Mouse (Mus musculus) c-Kit-positive CD71-positive TER-119-negative erythroid progenitor cells, embryonic 14.5 days (primary cell): ENCODE results near the gene March2.
"Not testable (repeated sequence)": the region's sequence is repeated elsewhere in the genome, so short reads cannot be mapped to it uniquely, and the experiment has no call there.

Experiments used
- DNase-seq: peaks from one replicate; pipeline ENCODE4 v3.0.0-alpha.2; 2013; ENCODE audit warnings: low read depth

The March2 gene

GRCm38 (mm10) chr17:33718384-33718881 is at the start of gene March2:
March2 (minus strand) TSS chr17:33718670.
- peak; percentile 98 for DNase-seq

GRCm38 (mm10) chr17:33766389-33766788 is 47.9 kb upstream of the March2 start:
- DNase-seq, result no peak

- peak; percentile 100 for DNase-seq
Observed at GRCm38 (mm10) chr17:33760255-33761165, 42.0 kb upstream of the March2 start, which contains the start of gene Rab11b. Rab11b (minus strand) TSS chr17:33760530.

- peak; percentile 92 for DNase-seq
Observed at GRCm38 (mm10) chr17:33759767-33760254, 41.3 kb upstream of the March2 start.

GRCm38 (mm10) chr17:33757231-33757630 is 38.8 kb upstream of the March2 start:
- peak; percentile 31 for DNase-seq

DNA sequence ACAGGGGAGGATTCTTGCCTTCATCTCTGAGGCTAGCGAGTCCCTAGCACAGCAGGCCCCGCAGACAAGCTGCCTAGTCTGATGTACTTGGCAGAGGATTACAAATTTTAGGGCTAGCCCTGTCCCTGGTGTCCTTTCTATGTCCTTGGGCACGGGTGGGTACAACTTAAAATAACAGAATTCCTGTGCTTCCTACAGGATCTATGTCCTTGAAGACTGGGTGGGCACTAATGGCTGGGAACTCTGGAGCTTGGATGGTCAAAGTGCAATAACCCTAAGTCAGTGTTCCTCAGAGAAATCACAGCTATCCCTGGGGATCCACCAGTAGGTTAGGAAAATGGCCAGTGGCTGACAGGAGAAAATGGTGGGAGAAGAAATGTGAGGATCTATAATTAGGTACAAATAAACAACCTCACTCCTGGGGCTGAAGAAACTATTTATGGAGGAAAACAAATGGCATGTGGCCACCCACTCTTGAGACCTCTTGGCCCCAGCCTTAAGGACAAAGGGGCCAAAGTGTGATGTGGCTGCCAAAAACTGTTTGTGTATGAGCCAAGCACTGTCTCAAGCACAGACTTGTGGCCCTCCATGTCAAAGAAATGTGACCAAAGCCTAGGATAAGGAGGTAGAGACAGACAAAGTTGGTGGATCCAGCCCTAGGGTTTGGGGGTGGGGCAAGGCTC is 37.8 kb upstream of the March2 start:
- no peak for DNase-seq

- no peak for DNase-seq
Observed at GRCm38 (mm10) chr17:33755418-33756107, 37.1 kb upstream of the March2 start.

DNA sequence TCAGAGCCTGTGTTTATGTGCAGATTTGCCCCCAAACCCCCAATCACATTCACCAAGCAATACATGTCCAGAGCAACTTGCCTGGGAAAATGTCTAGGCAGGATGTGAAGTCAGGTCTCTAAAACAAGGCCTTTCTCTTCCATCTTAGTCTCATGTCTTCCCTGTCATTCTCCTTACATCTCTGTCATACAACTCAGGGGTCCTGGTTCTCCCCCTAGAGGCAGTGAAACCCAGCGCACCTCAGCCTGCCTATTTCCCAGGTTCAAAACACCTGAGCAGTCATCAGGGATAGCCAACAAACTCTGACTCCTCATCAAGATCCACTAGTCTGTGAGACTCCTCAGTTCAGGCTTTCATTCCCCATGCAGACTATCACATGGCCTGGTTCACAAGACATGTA is 36.2 kb upstream of the March2 start:
- DNase-seq, result no peak

GRCm38 (mm10) chr17:33752297-33752696 is 33.8 kb upstream of the March2 start:
- no peak for DNase-seq

GRCm38 (mm10) chr17:33751181-33751580 is 32.7 kb upstream of the March2 start:
- DNase-seq, result no peak

DNA sequence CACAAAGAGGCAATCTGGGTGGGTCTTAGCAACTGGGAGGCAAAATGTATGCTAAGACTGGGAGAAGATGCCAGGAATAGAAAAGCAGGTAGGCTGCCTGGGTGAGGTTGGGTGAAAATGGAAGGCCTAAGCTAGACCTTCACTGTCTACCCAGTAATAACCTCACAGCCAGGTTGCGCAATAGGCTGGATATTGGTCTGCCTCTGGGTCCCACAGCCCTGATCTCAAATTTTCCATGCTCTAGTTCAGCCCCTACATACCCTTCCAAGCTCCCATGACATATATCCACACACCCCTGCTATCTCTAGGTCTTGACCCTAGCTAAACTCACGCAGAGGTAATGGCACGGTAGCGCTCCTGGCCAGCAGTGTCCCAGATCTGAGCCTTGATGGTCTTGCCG is 31.0 kb upstream of the March2 start:
- DNase-seq, result no peak

DNA sequence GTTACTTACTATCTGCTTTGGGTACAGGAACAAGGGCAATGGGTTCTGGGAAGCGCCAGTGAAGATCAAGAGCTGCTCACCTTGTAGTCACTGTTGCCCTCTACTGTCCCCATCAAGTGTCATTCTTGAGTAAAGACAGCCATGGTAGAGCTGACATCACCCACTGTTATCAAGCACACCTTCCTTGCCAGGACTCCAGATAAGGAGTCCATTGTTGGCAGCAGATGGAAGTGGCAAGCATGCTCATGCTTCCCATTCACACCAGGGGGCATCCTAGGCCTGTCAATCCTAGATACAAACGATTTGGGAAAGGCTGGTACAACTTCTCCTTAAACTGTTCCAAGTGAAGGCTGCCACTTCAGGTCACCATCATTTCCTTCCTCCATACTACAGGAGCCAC is 27.5 kb upstream of the March2 start:
- peak; percentile 63 for DNase-seq

- DNase-seq, result no peak
Observed at GRCm38 (mm10) chr17:33744686-33745384, 26.4 kb upstream of the March2 start.

GRCm38 (mm10) chr17:33742420-33742819 is 23.9 kb upstream of the March2 start:
- DNase-seq, result no peak

DNA sequence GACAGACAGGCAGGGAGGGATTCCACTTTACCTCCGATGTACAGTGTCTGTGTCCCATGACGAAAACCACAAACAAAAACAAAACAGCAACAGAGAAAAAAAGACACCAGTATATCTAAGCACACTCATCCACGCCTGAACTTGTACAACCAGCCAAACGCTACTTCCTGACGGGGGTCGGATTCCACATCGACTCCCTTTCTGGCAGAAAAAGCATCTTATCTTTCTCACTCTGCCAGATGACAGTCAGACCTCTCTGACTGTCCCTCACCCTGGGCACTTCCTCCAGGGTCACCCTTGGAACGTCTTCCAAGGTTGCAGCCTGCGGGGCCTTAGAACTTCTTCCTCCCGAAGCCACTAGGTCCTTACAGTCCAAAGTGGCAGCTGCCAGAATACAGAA is 15.1 kb upstream of the March2 start:
- DNase-seq, result not testable (repeated sequence)

DNA sequence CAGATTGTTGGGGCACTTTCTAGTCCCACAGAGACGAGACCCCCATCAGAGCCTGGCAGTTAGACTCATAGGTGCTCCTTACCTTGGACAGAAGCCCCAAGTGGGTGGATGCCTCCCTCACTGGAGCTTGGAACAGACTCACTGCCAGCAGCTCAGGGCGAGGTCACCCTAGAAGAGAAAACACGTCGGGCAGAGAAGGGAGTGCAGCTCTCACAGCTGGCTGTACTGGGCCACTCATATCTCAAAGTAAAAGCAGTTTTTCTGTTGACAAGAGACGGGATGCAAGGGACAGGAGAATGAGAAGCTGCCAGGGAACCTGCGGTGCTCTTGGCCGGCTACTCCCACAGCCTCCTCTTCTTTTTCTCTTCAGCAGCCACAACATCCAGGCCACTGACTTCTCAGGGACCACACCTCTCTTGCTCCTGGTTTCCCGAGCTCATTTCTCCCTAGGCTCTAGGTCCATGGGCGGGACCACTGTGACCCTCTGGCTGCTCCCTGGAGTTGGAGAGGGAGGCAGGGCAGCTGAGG is 14.2 kb upstream of the March2 start:
- not testable (repeated sequence) for DNase-seq

GRCm38 (mm10) chr17:33729215-33729614 is 10.7 kb upstream of the March2 start:
- DNase-seq, result no peak

DNA sequence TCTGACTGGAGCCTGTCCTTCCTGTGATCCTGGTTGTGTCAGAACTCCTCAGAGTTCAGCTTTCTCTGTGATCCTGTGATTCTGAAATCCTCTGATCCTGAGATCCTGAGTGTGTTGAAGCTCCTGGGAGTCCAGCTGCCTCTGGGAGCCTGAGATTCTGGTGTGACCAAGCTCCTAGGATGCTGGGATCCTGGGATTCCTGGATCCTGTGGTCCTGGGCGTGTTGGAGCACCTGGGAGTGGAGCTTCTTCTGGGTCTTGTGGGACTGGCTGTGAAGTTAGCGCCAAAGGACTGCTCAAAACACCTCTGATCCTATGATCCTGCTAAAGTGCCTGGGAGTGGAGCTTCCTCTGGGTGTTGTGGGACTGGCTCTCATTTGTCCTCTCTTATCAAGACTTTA is 9.9 kb upstream of the March2 start:
- DNase-seq, result no peak

- no peak for DNase-seq
Observed at GRCm38 (mm10) chr17:33719736-33720378, 1.4 kb upstream of the March2 start.

DNA sequence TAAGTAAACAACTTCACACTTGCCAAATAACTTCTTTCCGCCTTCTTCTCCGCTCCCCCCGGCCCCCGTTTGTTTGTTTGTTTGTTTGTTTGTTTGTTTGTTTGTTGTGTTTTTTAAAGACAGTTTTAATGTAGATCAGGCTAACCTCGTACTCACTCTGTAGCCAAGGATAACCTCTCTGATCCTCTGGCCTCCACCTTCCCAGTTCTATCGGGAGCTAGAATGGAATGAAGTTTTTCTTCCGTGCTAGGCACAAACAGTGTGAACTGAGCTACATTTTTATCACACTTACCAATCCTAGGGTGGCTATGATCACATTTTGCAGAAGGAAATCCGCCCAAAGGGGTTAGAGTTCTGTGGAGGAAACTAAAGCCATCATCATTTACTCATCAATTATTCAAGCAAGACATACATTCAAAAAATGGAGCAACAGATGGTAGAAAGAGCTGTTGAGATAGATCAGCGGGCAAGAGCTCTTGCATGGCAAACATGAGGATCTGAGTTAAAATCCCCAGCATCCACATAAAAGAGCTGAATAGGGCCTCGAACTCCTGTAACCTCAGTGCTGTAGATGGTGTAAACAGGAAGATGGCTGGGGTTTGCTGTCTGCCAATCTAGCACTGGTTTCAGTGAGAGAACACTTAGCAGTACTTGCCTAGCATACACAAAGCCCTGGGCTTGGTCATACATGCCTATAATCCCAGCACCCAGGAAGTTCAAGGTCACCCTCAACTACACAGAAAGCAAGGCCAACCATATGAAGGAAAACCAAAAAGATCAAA is 665 bp upstream of the March2 start:
- no peak for DNase-seq
